24 mouse cellular contexts compared by ENCODE assay signal in genomic region chr5:68162503-68162902, GRCm38 (mm10).
DNase-seq lines count a peak whose midpoint lies in the region; ATAC-seq and TF ChIP-seq lines count a peak whose summit lies in the region.
"Had no signal": no experiment of that assay in that cellular context is flagged by ENCODE, and none has a peak within 500 bp of the region (broad histone marks: within the 10 kb centered on the region; RNA-seq: fewer than 3 reads in every experiment).

No protein-coding gene starts in this region.

- H3K9ac ChIP-seq in lung, postnatal 0 days (replicated peaks; ENCODE audit: low read depth) = no peak overlapping the region
- H3K9ac ChIP-seq in midbrain, embryonic 14.5 days (replicated peaks; ENCODE audit: low read length) = no peak overlapping the region
- no peak overlapping the region for H3K9ac ChIP-seq in midbrain, embryonic 11.5 days (ENCODE audit: low read length)
- no peak overlapping the region for H3K9ac ChIP-seq in stomach, embryonic 16.5 days (ENCODE audit: low read length)
- H3K9ac ChIP-seq: embryonic facial prominence, embryonic 12.5 days; embryonic facial prominence, embryonic 15.5 days; forebrain, postnatal 0 days; heart, embryonic 13.5 days; hindbrain, embryonic 14.5 days had no signal

- H3K9me3 ChIP-seq in lung, postnatal 0 days (ENCODE audit: low read length) = no peaks in the 10 kb centered on the region
- no peaks in the 10 kb centered on the region for H3K9me3 ChIP-seq in midbrain, embryonic 14.5 days (ENCODE audit: control insufficient read depth, low read length)
- H3K9me3 ChIP-seq in midbrain, embryonic 11.5 days (ENCODE audit: control insufficient read depth, low read length) = no peaks in the 10 kb centered on the region
- no peaks in the 10 kb centered on the region for H3K9me3 ChIP-seq in stomach, embryonic 16.5 days (replicated peaks; ENCODE audit: control insufficient read depth, low read length)
- H3K9me3 ChIP-seq: embryonic facial prominence, embryonic 12.5 days; embryonic facial prominence, embryonic 15.5 days; heart, embryonic 10.5 days; heart, embryonic 13.5 days had no signal

- intact Hi-C loops in left cerebral cortex, postnatal 4 days (cut with DNase I) = no loop called here

- peak; percentile 62 for ATAC-seq in lung, postnatal 0 days
- no peak for ATAC-seq in midbrain, embryonic 14.5 days (ENCODE audit: low FRiP score, low TSS enrichment)
- ATAC-seq in midbrain, embryonic 11.5 days (ENCODE audit: low FRiP score) = no peak
- peak; percentile 53; the same call in 1 of the 2 replicates for ATAC-seq in stomach, embryonic 16.5 days (ENCODE audit: insufficient read depth, low FRiP score)
- ATAC-seq: CD4-positive, CD25-positive, alpha-beta regulatory T cell, adult 4 months; forebrain, embryonic 14.5 days; forebrain, postnatal 0 days had no signal

- peak; percentile 53 for DNase-seq in lung, postnatal 0 days (ENCODE audit: low spot score)
- DNase-seq in lung, postnatal 14 days = no peak
- peak; percentile 1 for DNase-seq in midbrain, embryonic 14.5 days
- no peak for DNase-seq in midbrain, embryonic 11.5 days (ENCODE audit: low spot score, missing footprints)
- no peak for DNase-seq in left cerebral cortex, postnatal 4 days
- DNase-seq: adrenal gland, adult 2 months; adrenal gland, postnatal 14 days; cerebellum, adult 11 months; cerebellum, adult 2 months; cerebellum, adult 9-11 months; cerebellum, postnatal 25 days; forebrain, postnatal 0 days; gastrocnemius, postnatal 25 days; heart, adult 2 months; heart, postnatal 14 days; heart, postnatal 4 days had no signal

- H3K4me3 ChIP-seq in lung, postnatal 0 days (ENCODE audit: low read depth, low read length) = no peak overlapping the region
- H3K4me3 ChIP-seq in midbrain, embryonic 14.5 days (replicated peaks; ENCODE audit: low read depth, low read length) = no peak overlapping the region
- H3K4me3 ChIP-seq in midbrain, embryonic 11.5 days (ENCODE audit: low read depth, low read length) = no peak overlapping the region
- H3K4me3 ChIP-seq in stomach, embryonic 16.5 days (replicated peaks; ENCODE audit: low read length) = no peak overlapping the region
- H3K4me3 ChIP-seq: embryonic facial prominence, embryonic 12.5 days; embryonic facial prominence, embryonic 15.5 days; heart, adult 2 months; heart, embryonic 10.5 days; heart, embryonic 13.5 days had no signal

- WGBS in lung, postnatal 0 days = 27% methylated on average over 2 of the region's 2 CpGs
- WGBS in midbrain, embryonic 14.5 days = 63% methylated on average over 2 of the region's 2 CpGs
- WGBS in midbrain, embryonic 11.5 days = 74% methylated on average over 2 of the region's 2 CpGs
- 47% methylated on average over 2 of the region's 2 CpGs for WGBS in stomach, embryonic 16.5 days

- TF ChIP-seq EP300 in lung, postnatal 0 days (IDR thresholded peaks at IDR 0.05) = no peak

- H3K36me3 ChIP-seq in lung, postnatal 0 days (ENCODE audit: insufficient read depth, low read length) = no peaks in the 10 kb centered on the region
- no peaks in the 10 kb centered on the region for H3K36me3 ChIP-seq in midbrain, embryonic 14.5 days (ENCODE audit: control insufficient read depth, insufficient read depth, low read length)
- H3K36me3 ChIP-seq in midbrain, embryonic 11.5 days (ENCODE audit: control insufficient read depth, insufficient read depth, low read length) = no peaks in the 10 kb centered on the region
- no peaks in the 10 kb centered on the region for H3K36me3 ChIP-seq in stomach, embryonic 16.5 days (ENCODE audit: control insufficient read depth, insufficient read depth, low read length)
- H3K36me3 ChIP-seq: embryonic facial prominence, embryonic 12.5 days; embryonic facial prominence, embryonic 15.5 days; heart, embryonic 10.5 days; heart, embryonic 13.5 days had no signal

- H3K27me3 ChIP-seq in lung, postnatal 0 days (replicated peaks; ENCODE audit: insufficient read depth, low read length) = no peaks in the 10 kb centered on the region
- no peaks in the 10 kb centered on the region for H3K27me3 ChIP-seq in midbrain, embryonic 14.5 days (ENCODE audit: control insufficient read depth, insufficient read depth, low read length)
- H3K27me3 ChIP-seq in midbrain, embryonic 11.5 days (ENCODE audit: control insufficient read depth, insufficient read depth, low read length) = no peaks in the 10 kb centered on the region
- H3K27me3 ChIP-seq in stomach, embryonic 16.5 days (ENCODE audit: control insufficient read depth, insufficient read depth, low read length) = no peaks in the 10 kb centered on the region
- H3K27me3 ChIP-seq: embryonic facial prominence, embryonic 12.5 days; embryonic facial prominence, embryonic 15.5 days; heart, embryonic 13.5 days had no signal

- no peaks in the 10 kb centered on the region for H3K4me1 ChIP-seq in lung, postnatal 0 days (ENCODE audit: insufficient read depth, low read depth, low read length)
- no peaks in the 10 kb centered on the region for H3K4me1 ChIP-seq in midbrain, embryonic 14.5 days (ENCODE audit: control insufficient read depth, insufficient read depth, low read length)
- no peaks in the 10 kb centered on the region for H3K4me1 ChIP-seq in midbrain, embryonic 11.5 days (ENCODE audit: control insufficient read depth, insufficient read depth, low read length)
- no peaks in the 10 kb centered on the region for H3K4me1 ChIP-seq in stomach, embryonic 16.5 days (ENCODE audit: control insufficient read depth, insufficient read depth, low read length)
- H3K4me1 ChIP-seq: embryonic facial prominence, embryonic 12.5 days; embryonic facial prominence, embryonic 15.5 days; heart, embryonic 10.5 days; heart, embryonic 13.5 days had no signal

- no peak overlapping the region for H3K27ac ChIP-seq in lung, postnatal 0 days (ENCODE audit: low read length)
- H3K27ac ChIP-seq in midbrain, embryonic 14.5 days (replicated peaks; ENCODE audit: low read depth, low read length) = no peak overlapping the region
- no peak overlapping the region for H3K27ac ChIP-seq in midbrain, embryonic 11.5 days (ENCODE audit: low read depth, low read length)
- no peak overlapping the region for H3K27ac ChIP-seq in stomach, embryonic 16.5 days (ENCODE audit: low read length)
- H3K27ac ChIP-seq: embryonic facial prominence, embryonic 12.5 days; embryonic facial prominence, embryonic 15.5 days; heart, adult 2 months; heart, embryonic 10.5 days; heart, embryonic 13.5 days; hindbrain, embryonic 14.5 days had no signal

- no peak overlapping the region for H3K4me2 ChIP-seq in lung, postnatal 0 days (replicated peaks; ENCODE audit: low read depth, low read length)
- no peak overlapping the region for H3K4me2 ChIP-seq in midbrain, embryonic 14.5 days (ENCODE audit: low read length)
- H3K4me2 ChIP-seq in midbrain, embryonic 11.5 days = no peak overlapping the region
- H3K4me2 ChIP-seq in stomach, embryonic 16.5 days (ENCODE audit: low read depth, low read length) = no peak overlapping the region
- H3K4me2 ChIP-seq: embryonic facial prominence, embryonic 12.5 days; embryonic facial prominence, embryonic 15.5 days; heart, embryonic 13.5 days; hindbrain, embryonic 14.5 days had no signal

- no peak for TF ChIP-seq CTCF in lung, postnatal 0 days (IDR thresholded peaks at IDR 0.05)

Comparison
In these comparisons a context has a peak if more than half of its experiments do, and no peak if none do; other contexts are left out.
1. DNase-seq: peak in lung, postnatal 0 days (single experiment) and midbrain, embryonic 14.5 days (single experiment); none in lung, postnatal 14 days (single experiment), midbrain, embryonic 11.5 days (single experiment) and left cerebral cortex, postnatal 4 days (single experiment).
2. ATAC-seq: peak in lung, postnatal 0 days (single experiment) and stomach, embryonic 16.5 days (single experiment); none in midbrain, embryonic 14.5 days (single experiment) and midbrain, embryonic 11.5 days (single experiment).